Mouse (Mus musculus) embryo, embryonic 10.5 days (tissue): Measurements from ENCODE around the gene Notch1.

Experiments
- DNase-seq: peaks from one replicate; pipeline ENCODE4 v3.0.0-alpha.2; 2015; ENCODE audit warnings: low spot score

Notch1 gene

DNA sequence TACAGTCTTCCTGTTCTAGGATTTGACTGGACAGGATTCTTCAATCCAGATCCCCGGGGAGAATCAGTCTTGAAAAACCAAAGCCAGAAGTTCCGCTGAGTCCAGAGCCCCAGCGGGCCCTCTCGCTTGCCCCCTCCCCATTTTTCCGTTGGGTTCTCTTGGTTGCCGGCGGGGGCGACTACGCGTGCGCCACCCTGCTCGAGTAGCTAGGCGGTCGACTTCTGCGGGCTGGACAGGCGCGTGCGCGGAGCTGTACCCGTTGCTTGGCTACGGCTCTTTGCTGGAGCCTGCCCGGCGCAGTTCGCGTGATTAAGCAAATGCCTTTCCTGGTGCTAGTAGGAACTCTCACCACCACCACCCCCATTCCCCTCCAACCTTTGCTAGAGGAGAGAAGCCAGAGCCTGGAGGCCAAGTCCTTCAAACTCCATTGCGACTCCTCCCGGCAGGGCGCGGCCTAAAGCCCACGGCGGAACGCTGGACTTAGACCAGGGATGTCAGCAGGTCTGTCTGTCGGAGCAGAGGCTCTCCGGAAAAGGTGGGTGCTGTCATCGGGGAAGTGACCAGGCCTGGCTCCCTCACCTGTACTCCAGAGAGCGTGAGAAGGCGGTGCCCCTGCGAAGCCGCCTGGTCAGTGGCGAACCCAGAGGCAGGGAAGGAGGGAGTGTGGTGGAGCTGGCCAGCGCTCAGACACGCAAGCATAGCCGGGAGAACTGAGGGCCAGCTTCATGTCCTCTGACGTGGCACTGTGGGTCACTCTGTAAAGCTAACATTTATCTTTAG lies 70.6 kb downstream of the Notch1 start:
- DNase-seq = peak; percentile 94

DNA sequence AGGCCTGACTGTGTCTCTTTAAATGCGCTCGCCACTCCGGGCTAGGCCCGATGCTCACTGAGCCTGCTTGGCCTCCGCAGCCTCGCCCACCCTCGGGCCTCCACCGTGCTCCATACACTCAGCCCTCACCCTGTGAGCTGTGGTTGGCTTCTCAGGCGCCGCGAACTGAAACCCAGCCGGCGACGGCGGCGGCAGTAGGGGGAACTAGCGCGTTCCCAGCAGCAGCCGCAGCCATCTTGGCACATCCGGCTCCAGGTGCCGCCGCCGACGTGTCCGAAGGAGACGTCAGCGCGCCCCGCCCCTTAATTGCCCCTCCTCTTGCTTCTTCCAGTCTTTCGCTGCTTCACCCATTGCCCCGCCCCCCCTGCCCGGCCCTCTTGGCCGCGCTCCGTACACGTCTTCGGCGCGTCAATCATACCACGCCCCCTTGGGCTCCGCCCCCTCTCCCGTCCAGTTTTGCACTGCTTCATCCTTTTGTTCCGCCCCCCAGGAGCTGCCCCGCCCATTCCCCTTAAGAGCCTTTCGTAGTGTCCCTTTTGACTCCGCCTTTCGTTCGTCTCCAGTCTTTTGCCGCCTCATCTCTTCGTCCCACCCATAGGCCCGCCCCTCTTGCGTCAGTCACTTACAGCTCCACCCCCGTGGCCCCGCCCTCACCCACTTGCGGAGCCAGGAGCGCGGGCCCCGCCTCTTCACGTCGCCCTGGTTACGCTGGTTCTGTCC lies 71.4 kb downstream of the Notch1 start, which contains the start of gene Sec16a:
TSS of gene Sec16a (minus strand) at position 271 of the 720 bp plus-strand sequence.
- DNase-seq = peak; percentile 100

- no peak for DNase-seq
These were observed 72.1 kb downstream of the Notch1 start for GRCm38 (mm10) chr2:26444368-26444767.

- DNase-seq = no peak
These were observed 72.6 kb downstream of the Notch1 start for GRCm38 (mm10) chr2:26443876-26444275.

- no peak for DNase-seq
These were observed 73.6 kb downstream of the Notch1 start for GRCm38 (mm10) chr2:26442843-26443242.

GRCm38 (mm10) chr2:26441688-26442087 lies 74.8 kb downstream of the Notch1 start:
- no peak for DNase-seq

DNA sequence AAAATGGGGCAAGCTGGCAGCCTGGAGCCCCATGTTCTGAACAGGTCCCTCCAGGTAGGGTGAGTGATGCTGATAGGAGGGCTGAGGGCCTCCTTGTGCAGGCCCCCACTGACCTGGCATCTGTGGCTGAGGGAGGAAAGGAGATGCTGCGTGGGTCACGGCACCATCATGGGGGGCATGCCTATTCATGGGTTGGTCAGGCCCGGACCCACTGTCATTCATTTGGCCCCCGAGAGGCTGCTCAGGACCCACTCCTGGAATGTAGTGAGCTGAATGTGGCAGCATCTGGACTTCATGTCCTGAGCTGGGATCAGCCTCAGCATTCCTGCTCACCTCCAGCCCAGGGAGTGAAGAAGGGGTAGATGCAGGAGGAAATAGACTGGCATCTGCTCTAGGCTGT lies 75.2 kb downstream of the Notch1 start:
- no peak for DNase-seq

DNA sequence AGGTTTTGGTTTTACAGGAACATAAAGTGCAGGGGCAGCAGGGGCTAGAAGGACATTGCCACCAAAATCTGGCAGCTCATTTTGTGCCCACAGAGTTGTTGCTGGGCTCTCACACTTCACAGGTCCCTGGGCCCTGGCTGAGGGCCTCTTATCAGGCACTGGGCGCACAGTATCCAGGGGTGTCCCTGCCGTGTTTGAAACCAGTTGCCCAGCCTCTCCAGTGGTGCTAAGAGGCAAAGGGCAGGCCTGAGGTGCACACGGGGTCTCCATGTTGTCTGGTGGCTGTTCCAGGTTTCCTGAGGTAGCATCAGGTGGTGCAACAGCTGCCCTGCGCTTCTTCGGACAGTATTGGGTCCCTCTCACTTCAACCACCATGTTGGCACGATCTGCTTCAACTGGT lies 76.8 kb downstream of the Notch1 start:
- no peak for DNase-seq

- no peak for DNase-seq
These were observed 78.1 kb downstream of the Notch1 start for GRCm38 (mm10) chr2:26438373-26438772.

- no peak for DNase-seq
These were observed 79.2 kb downstream of the Notch1 start for GRCm38 (mm10) chr2:26437221-26437620.

- DNase-seq = no peak
These were observed 81.5 kb downstream of the Notch1 start for GRCm38 (mm10) chr2:26434791-26435572.

- DNase-seq = no peak
These were observed 86.6 kb downstream of the Notch1 start for GRCm38 (mm10) chr2:26429851-26430250.

DNA sequence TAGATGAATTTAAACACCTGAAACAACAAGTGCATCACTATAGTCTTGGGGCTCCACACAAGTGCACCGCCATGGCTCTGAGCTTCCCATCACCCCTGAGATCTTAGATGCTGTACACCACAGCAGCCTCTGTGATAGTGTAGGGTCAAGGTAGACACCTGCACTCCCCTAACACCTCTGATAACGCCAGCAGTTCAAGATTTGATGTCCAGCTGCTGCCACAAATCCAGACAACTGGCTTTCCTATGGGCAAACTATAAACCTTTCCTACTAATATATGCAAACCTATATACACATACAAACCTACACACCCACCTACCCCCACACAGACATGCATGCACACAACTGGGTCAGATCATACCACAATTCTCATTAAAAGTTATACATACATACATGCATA lies 91.9 kb downstream of the Notch1 start:
- no peak for DNase-seq

DNA sequence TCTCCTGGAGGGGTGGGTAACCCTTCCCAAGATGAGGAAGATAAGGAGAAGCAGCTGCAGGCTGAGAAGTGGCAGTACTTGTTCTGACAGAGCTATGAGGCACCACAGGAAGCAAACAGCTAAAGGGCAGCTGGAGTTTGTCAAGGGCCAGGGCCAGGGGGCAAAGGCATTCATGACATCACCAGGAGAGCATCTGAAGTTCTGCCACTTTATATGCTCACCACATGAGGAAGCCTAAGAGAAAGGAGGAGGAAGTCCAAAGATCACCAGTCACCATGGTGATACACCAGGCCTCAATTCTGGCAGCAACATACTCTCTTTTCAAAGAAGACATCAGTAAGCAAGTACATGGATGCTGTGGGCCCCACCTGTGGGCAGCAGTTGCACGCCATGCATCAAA lies 93.4 kb downstream of the Notch1 start:
- DNase-seq = no peak

DNA sequence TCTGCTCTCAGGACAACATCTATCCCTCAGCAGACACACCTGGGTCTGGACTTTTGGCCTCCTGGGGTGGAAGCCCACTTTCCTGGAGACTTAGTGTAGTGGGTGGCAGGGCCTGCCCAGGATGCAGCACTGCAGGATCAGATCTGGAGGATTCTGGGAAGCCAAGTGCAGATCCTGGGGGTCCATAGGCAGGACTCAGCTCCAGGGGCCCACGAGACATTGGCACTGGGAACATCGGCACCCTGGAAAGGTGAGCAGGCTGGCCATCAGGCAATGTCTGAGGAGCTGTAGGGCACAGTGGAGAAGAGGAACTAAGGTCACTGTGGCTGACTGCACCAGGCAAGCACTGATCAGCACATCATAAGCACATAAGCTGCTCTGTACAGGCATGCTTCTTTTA lies 94.5 kb downstream of the Notch1 start:
- no peak for DNase-seq

GRCm38 (mm10) chr2:26418120-26418519 lies 98.3 kb downstream of the Notch1 start:
- DNase-seq = no peak

GRCm38 (mm10) chr2:26417066-26417465 lies 99.4 kb downstream of the Notch1 start:
- DNase-seq = no peak

- DNase-seq = no peak
These were observed 105.5 kb downstream of the Notch1 start for GRCm38 (mm10) chr2:26410931-26411411.

DNA sequence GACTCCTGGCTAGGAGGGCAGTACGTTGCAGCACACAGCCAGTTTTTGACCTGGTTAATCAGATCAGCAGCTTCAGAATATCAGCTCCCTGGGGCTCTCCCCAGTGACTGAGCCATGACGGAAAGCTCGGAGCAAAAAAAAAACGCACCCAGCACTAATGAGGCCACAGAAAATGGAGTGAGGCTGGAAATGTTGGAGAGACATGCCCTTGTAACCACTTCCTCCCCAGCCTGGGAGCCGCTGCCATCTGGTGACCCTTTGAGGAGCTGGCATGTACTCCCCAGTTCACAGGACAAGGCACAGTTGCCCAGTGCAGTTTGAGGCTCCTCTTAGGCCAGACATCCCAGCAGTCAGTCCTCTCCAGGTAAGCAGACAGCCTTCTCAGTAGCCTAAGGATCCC lies 106.4 kb downstream of the Notch1 start:
- no peak for DNase-seq

GRCm38 (mm10) chr2:26409362-26409761 lies 107.1 kb downstream of the Notch1 start:
- DNase-seq = no peak

GRCm38 (mm10) chr2:26408515-26409356 lies 107.7 kb downstream of the Notch1 start, which contains the start of gene Inpp5e:
Gene Inpp5e, minus strand, starts transcription at chr2:26409203.
- peak; percentile 94 for DNase-seq
